Mouse (Mus musculus): ENCODE measurements around the gene Ptger4.

Gene Ptger4

DNA sequence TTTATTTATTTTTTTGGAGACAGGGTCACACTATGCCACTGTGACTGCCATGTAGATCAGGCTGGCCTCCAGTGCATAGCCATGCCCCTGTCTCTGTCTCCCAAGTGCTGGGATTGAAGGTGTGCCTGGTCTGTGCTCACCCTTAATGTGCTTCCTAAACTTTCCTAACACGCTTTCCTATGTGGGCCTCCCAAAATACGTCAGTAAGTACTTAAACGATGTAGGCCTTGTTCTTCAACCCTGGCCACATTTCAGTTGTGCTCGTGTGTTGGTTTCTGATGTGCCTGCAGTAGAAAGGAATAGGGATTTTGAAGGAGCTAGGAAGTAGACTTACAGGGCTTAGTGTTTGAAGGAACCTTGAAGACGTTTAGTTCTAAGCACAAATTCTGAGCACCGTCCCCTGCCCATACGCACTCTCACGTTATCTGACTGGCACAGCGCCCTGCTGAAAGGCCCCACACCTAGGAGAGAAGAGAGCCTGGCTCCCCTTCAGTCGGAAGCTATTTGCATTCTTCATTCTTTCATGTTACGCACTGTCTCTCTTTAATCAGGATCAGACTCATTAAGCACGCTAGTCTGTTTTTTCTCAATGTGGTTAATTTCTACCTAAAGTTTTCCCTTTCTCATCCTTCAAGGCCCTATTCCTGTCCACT is 78.7 kb downstream of the Ptger4 start:
- no peak for DNase-seq (ENCODE audit: low spot score)

DNA sequence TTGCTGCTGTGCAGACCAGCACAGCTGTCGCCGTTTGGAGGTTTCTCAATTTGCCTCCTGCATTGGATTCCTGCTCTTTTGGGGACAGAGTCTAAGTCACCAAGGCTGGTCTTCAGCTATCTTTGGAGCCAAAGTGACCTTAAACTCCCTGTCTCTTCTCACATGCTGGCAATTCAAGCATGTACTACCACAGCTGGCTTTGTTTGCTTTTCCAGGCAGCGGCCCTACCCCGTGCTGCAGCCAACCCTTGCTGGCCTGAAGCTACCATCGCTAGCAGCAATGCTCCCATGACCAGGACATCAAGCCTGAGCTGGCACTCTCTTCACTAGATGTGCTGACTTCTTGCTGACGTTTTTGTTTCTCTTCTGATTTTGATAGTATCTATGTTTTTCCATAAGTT is 85.2 kb downstream of the Ptger4 start:
- DNase-seq (ENCODE audit: low spot score): no peak

- DNase-seq (ENCODE audit: low spot score): no peak
Observed at GRCm38 (mm10) chr15:5157386-5157785, 86.6 kb downstream of the Ptger4 start.
